Mouse (Mus musculus): Measurements from ENCODE around the gene Anapc11. TPM values are rescaled to one million over a fixed set of nuclear protein-coding genes. Genes with fewer than 3 reads are reported as not detected.
A peak's percentile ranks its signal among the peaks of the same experiment; 100 is the strongest.
"Not testable (repeated sequence)": the region's sequence is repeated elsewhere in the genome, so short reads cannot be mapped to it uniquely, and the experiment has no call there.

Anapc11 gene
- polyA plus RNA-seq, 1 experiment from 2014 or later = 195 TPM

GRCm38 (mm10) chr11:120578694-120579243 is 19.5 kb upstream of the Anapc11 start:
- Histone ChIP-seq H3K4me2 (replicated peaks; ENCODE audit: low read depth, low read length) (no peak overlapping the region), H3K9ac (ENCODE audit: low read depth, low read length) (no peak overlapping the region), H3K27me3 (ENCODE audit: control insufficient read depth, insufficient read depth, low read length) (no peaks in the 10 kb centered on the region), H3K36me3 (ENCODE audit: control insufficient read depth, insufficient read depth, low read length) (peaks cover 19% of the 10 kb centered on the region), H3K4me1 (replicated peaks; ENCODE audit: control insufficient read depth, insufficient read depth, low read length) (peaks cover 12% of the 10 kb centered on the region), H3K27ac (ENCODE audit: low read depth, low read length) (no peak overlapping the region), H3K9me3 (ENCODE audit: control insufficient read depth, low read length) (no peaks in the 10 kb centered on the region), H3K4me3 (ENCODE audit: low read depth, low read length) (no peak overlapping the region)
- WGBS = 72% methylated on average over 11 of the region's 11 CpGs
- DNase-seq (ENCODE audit: low spot score) (no peak), ATAC-seq (ENCODE audit: low FRiP score) (no peak)

- H3K4me1 ChIP-seq (replicated peaks; ENCODE audit: control insufficient read depth, insufficient read depth, low read length) = peaks cover 8% of the 10 kb centered on the region
Observed at GRCm38 (mm10) chr11:120579316-120580107, 18.7 kb upstream of the Anapc11 start.

GRCm38 (mm10) chr11:120580190-120580589 is 18.0 kb upstream of the Anapc11 start:
- Histone ChIP-seq H3K27ac (ENCODE audit: low read depth, low read length) (peak overlapping the region; percentile 82), H3K4me2 (replicated peaks; ENCODE audit: low read depth, low read length) (peak overlapping the region; percentile 96), H3K27me3 (ENCODE audit: control insufficient read depth, insufficient read depth, low read length) (no peaks in the 10 kb centered on the region), H3K4me1 (replicated peaks; ENCODE audit: control insufficient read depth, insufficient read depth, low read length) (peaks cover 6% of the 10 kb centered on the region), H3K36me3 (ENCODE audit: control insufficient read depth, insufficient read depth, low read length) (peaks cover 20% of the 10 kb centered on the region), H3K4me3 (ENCODE audit: low read depth, low read length) (peak overlapping the region; percentile 94), H3K9ac (ENCODE audit: low read depth, low read length) (peak overlapping the region; percentile 98), H3K9me3 (ENCODE audit: control insufficient read depth, low read length) (no peaks in the 10 kb centered on the region)
- WGBS = 63% methylated on average over 7 of the region's 7 CpGs
- no peak for ATAC-seq (ENCODE audit: low FRiP score)
- no peak for DNase-seq (ENCODE audit: low spot score)

More at GRCm38 (mm10) chr11:120579316-120580107, 18.7 kb upstream of the Anapc11 start:
- 71% methylated on average over 15 of the region's 15 CpGs for WGBS
- no peaks in the 10 kb centered on the region for H3K27me3 ChIP-seq (ENCODE audit: control insufficient read depth, insufficient read depth, low read length)
- H3K27ac ChIP-seq (ENCODE audit: low read depth, low read length) = peak overlapping the region; percentile 51; the same call in 1 of the 2 replicates
- peak overlapping the region; percentile 98 for H3K9ac ChIP-seq (ENCODE audit: low read depth, low read length)
- peak overlapping the region; percentile 94 for H3K4me3 ChIP-seq (ENCODE audit: low read depth, low read length)
- no peaks in the 10 kb centered on the region for H3K9me3 ChIP-seq (ENCODE audit: control insufficient read depth, low read length)
- H3K36me3 ChIP-seq (ENCODE audit: control insufficient read depth, insufficient read depth, low read length) = peaks cover 19% of the 10 kb centered on the region
- ATAC-seq (ENCODE audit: low FRiP score) = no peak
- peak overlapping the region; percentile 96 for H3K4me2 ChIP-seq (replicated peaks; ENCODE audit: low read depth, low read length)
- peak; percentile 92 for DNase-seq (ENCODE audit: low spot score)

GRCm38 (mm10) chr11:120580871-120581331 is 17.3 kb upstream of the Anapc11 start:
- peaks cover 25% of the 10 kb centered on the region for H3K36me3 ChIP-seq (ENCODE audit: control insufficient read depth, insufficient read depth, low read length)

GRCm38 (mm10) chr11:120581490-120582267 is 16.5 kb upstream of the Anapc11 start, which contains the start of gene Arhgdia:
Gene Arhgdia, minus strand, starts transcription at chr11:120581624.
- Histone ChIP-seq H3K27me3 (ENCODE audit: control insufficient read depth, insufficient read depth, low read length) (no peaks in the 10 kb centered on the region), H3K9me3 (ENCODE audit: control insufficient read depth, low read length) (no peaks in the 10 kb centered on the region), H3K27ac (ENCODE audit: low read depth, low read length) (peak within 1 kb of the TSS; percentile 82), H3K4me3 (ENCODE audit: low read depth, low read length) (peak within 1 kb of the TSS; percentile 94), H3K36me3 (ENCODE audit: control insufficient read depth, insufficient read depth, low read length) (peaks cover 26% of the 10 kb centered on the region), H3K4me1 (replicated peaks; ENCODE audit: control insufficient read depth, insufficient read depth, low read length) (peaks cover 6% of the 10 kb centered on the region), H3K4me2 (replicated peaks; ENCODE audit: low read depth, low read length) (peak within 1 kb of the TSS; percentile 96), H3K9ac (ENCODE audit: low read depth, low read length) (peak within 1 kb of the TSS; percentile 98)
- 6% methylated on average over 54 of the region's 75 CpGs for WGBS
- peak; percentile 64 for ATAC-seq (ENCODE audit: low FRiP score)
- DNase-seq (ENCODE audit: low spot score) = peak; percentile 93

More at GRCm38 (mm10) chr11:120580871-120581331, 17.3 kb upstream of the Anapc11 start:
- ATAC-seq (ENCODE audit: low FRiP score) = peak; percentile 29; the same call in 1 of the 2 replicates
- DNase-seq (ENCODE audit: low spot score) = peak; percentile 59
- no peaks in the 10 kb centered on the region for H3K27me3 ChIP-seq (ENCODE audit: control insufficient read depth, insufficient read depth, low read length)
- peak overlapping the region; percentile 98 for H3K9ac ChIP-seq (ENCODE audit: low read depth, low read length)
- peak overlapping the region; percentile 94 for H3K4me3 ChIP-seq (ENCODE audit: low read depth, low read length)
- WGBS = under 1% methylated on average over 33 of the region's 44 CpGs
- H3K4me1 ChIP-seq (replicated peaks; ENCODE audit: control insufficient read depth, insufficient read depth, low read length) = peaks cover 6% of the 10 kb centered on the region
- H3K4me2 ChIP-seq (replicated peaks; ENCODE audit: low read depth, low read length) = peak overlapping the region; percentile 96
- H3K27ac ChIP-seq (ENCODE audit: low read depth, low read length) = peak overlapping the region; percentile 82
- no peaks in the 10 kb centered on the region for H3K9me3 ChIP-seq (ENCODE audit: control insufficient read depth, low read length)

DNA sequence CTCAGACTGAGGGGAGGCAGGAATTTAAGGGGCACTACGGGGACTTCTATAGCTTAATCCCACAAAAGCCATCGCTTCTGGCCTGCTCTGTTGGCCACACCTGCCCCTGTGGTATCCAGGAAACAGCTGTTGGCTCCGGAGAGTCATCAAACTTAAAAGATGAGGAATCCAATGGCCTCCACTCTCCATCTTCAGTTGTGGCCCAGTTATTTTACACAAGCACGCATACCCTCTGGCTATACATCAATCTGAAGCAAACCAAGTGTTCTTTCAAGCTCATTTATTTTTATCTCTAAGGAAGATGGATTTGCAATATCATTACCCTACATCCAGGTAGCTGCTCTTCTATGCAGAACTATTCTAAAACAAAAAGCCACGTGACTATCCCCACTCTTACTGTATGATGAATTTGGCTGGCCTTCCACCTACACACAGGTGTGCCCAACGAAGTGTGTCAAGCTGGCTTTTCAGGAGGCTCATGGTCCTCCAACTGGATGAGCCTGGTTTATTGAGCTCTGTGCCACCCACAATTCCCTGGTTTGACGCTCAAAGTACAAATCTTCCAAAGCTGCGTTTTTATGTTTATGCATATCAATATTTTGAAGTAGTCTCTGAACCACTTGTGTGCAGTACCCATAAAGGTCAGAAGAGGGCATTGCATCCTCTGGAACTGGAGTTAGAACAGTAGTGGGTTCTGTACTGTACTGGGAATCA is 15.8 kb upstream of the Anapc11 start:
- Histone ChIP-seq H3K27ac (ENCODE audit: low read depth, low read length) (peak overlapping the region; percentile 82), H3K27me3 (ENCODE audit: control insufficient read depth, insufficient read depth, low read length) (no peaks in the 10 kb centered on the region), H3K4me3 (ENCODE audit: low read depth, low read length) (peak overlapping the region; percentile 94; the same call in 1 of the 2 replicates), H3K9me3 (ENCODE audit: control insufficient read depth, low read length) (no peaks in the 10 kb centered on the region), H3K4me1 (replicated peaks; ENCODE audit: control insufficient read depth, insufficient read depth, low read length) (peaks cover 6% of the 10 kb centered on the region), H3K9ac (ENCODE audit: low read depth, low read length) (peak overlapping the region; percentile 98), H3K36me3 (ENCODE audit: control insufficient read depth, insufficient read depth, low read length) (peaks cover 26% of the 10 kb centered on the region), H3K4me2 (replicated peaks; ENCODE audit: low read depth, low read length) (peak overlapping the region; percentile 96)
- WGBS = 73% methylated on average over 8 of the region's 8 CpGs
- ATAC-seq (ENCODE audit: low FRiP score) (no peak), DNase-seq (ENCODE audit: low spot score) (peak; percentile 33)

- peaks cover 25% of the 10 kb centered on the region for H3K36me3 ChIP-seq (ENCODE audit: control insufficient read depth, insufficient read depth, low read length)
- not testable (repeated sequence) for H3K27me3 ChIP-seq (ENCODE audit: control insufficient read depth, insufficient read depth, low read length); DNase-seq (ENCODE audit: low spot score); H3K4me1 ChIP-seq (replicated peaks; ENCODE audit: control insufficient read depth, insufficient read depth, low read length); H3K4me2 ChIP-seq (replicated peaks; ENCODE audit: low read depth, low read length); ATAC-seq (ENCODE audit: low FRiP score); H3K9ac ChIP-seq (ENCODE audit: low read depth, low read length); H3K4me3 ChIP-seq (ENCODE audit: low read depth, low read length); H3K27ac ChIP-seq (ENCODE audit: low read depth, low read length); H3K9me3 ChIP-seq (ENCODE audit: control insufficient read depth, low read length)
- WGBS = 81% methylated on average over 2 of the region's 2 CpGs
Observed at GRCm38 (mm10) chr11:120582982-120583293, 15.3 kb upstream of the Anapc11 start.

DNA sequence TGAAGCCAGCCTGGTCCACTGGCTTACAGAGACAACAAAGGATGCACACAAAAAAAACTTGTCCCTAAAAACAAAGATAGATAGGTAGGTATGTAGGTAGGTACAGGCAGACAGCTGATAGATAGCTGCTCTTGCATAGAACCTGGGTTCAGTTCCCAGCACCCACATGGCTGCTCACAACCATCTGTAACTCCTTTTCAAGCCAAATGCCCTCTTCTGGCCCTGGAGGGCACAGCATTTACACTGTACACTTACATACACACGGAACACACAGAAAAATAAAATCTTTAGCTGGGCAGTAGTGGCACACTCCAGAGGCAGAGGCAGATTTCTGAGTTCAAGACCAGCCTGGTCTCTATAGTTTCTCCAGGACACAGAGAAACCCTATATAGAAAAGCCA is 14.3 kb upstream of the Anapc11 start:
- WGBS = 90% methylated on average over 1 of the region's 1 CpGs
- H3K9me3 ChIP-seq (ENCODE audit: control insufficient read depth, low read length) = no peaks in the 10 kb centered on the region
- H3K4me1 ChIP-seq (replicated peaks; ENCODE audit: control insufficient read depth, insufficient read depth, low read length) = peaks cover 6% of the 10 kb centered on the region
- ATAC-seq (ENCODE audit: low FRiP score) = no peak
- no peak overlapping the region for H3K4me2 ChIP-seq (replicated peaks; ENCODE audit: low read depth, low read length)
- peaks cover 21% of the 10 kb centered on the region for H3K36me3 ChIP-seq (ENCODE audit: control insufficient read depth, insufficient read depth, low read length)
- no peak overlapping the region for H3K4me3 ChIP-seq (ENCODE audit: low read depth, low read length)
- H3K27ac ChIP-seq (ENCODE audit: low read depth, low read length) = no peak overlapping the region
- H3K27me3 ChIP-seq (ENCODE audit: control insufficient read depth, insufficient read depth, low read length) = no peaks in the 10 kb centered on the region
- DNase-seq (ENCODE audit: low spot score) = no peak
- H3K9ac ChIP-seq (ENCODE audit: low read depth, low read length) = no peak overlapping the region
